Mouse (Mus musculus) embryonic fibroblast, embryonic 13.5 days (primary cell): Measurements from ENCODE around the gene Mpo.
A peak's percentile ranks its signal among the peaks of the same experiment; 100 is the strongest.

Experiments used
- CTCF ChIP-seq: IDR thresholded peaks from 2 replicates; pipeline ENCODE4 v1.5.1; 2011; ENCODE audit warnings: mild to moderate bottlenecking, control low read depth, low read length, moderate library complexity, borderline replicate concordance; ENCODE audit not compliant: insufficient read depth
- POLR2A ChIP-seq: IDR thresholded peaks from 2 replicates; pipeline ENCODE4 v1.6.1; 2011; ENCODE audit warnings: low read depth, mild to moderate bottlenecking, control low read depth, low read length, moderate library complexity

GRCm38 (mm10) chr11:87802621-87803020 lies 9.2 kb downstream of the Mpo start:
- no peak for TF ChIP-seq POLR2A
- peak; percentile 53; the same call in 1 of the 2 replicates for TF ChIP-seq CTCF
